In the genomic region with DNA sequence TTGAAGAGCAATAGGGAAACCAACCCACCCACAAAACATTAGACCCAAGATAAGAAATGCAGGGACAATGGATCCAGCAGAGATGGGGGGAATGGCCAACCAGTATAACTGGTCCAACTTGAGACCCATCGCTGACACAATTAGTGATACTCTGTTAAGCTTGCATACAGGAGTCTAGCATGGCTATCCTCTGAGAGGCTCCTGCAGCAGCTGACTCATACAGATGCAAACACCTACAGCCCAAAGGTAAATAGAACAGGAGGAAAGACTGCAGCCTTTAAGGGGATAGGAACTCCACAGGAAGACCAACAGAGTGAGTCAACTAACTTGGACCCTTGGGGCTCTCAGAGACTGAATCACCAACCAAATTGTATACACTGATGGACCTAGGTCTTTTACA, we compare ENCODE assay signal across 19 mouse cellular contexts.
"Had no signal": no experiment of that assay in that cellular context is flagged by ENCODE, and none has a peak within 500 bp of the region (broad histone marks: within the 10 kb centered on the region; RNA-seq: fewer than 3 reads in every experiment).

No protein-coding gene starts in this region.

- ATAC-seq: midbrain, embryonic 15.5 days had no signal

- H3K4me1 ChIP-seq: liver, embryonic 13.5 days; midbrain, embryonic 10.5 days; midbrain, embryonic 15.5 days; neural tube, embryonic 12.5 days; neural tube, embryonic 15.5 days had no signal

- DNase-seq: kidney, adult 2 months; kidney, postnatal 25 days; layer of hippocampus, postnatal 36 days; liver, embryonic 13.5 days; lung, embryonic 14.5 days; right cerebral cortex, adult 18-20 months; right cerebral cortex, postnatal 25 days; spleen, adult 18-20 months; thymus, adult 18-20 months; thymus, postnatal 36 days had no signal

- H3K27ac ChIP-seq: kidney, postnatal 0 days; layer of hippocampus, adult 2 months; left cerebral cortex, adult 2 months; liver, embryonic 13.5 days; macrophage; midbrain, embryonic 10.5 days; midbrain, embryonic 15.5 days; neural tube, embryonic 12.5 days; neural tube, embryonic 15.5 days had no signal

- H3K4me2 ChIP-seq: liver, embryonic 13.5 days; lung, embryonic 14.5 days; midbrain, embryonic 15.5 days; neural tube, embryonic 12.5 days; neural tube, embryonic 15.5 days had no signal

- H3K36me3 ChIP-seq: liver, embryonic 13.5 days; midbrain, embryonic 10.5 days; midbrain, embryonic 15.5 days; neural tube, embryonic 12.5 days; neural tube, embryonic 15.5 days had no signal

- H3K9me3 ChIP-seq: liver, embryonic 13.5 days; megakaryocyte, embryonic 14.5 days; midbrain, embryonic 10.5 days; midbrain, embryonic 15.5 days; neural tube, embryonic 12.5 days; neural tube, embryonic 15.5 days had no signal

- H3K27me3 ChIP-seq: liver, embryonic 13.5 days; megakaryocyte, embryonic 14.5 days; midbrain, embryonic 15.5 days; neural tube, embryonic 12.5 days; neural tube, embryonic 15.5 days had no signal

- H3K9ac ChIP-seq: liver, embryonic 13.5 days; lung, embryonic 14.5 days; midbrain, embryonic 15.5 days; neural tube, embryonic 12.5 days; neural tube, embryonic 15.5 days had no signal

- H3K4me3 ChIP-seq: layer of hippocampus, adult 2 months; left cerebral cortex, adult 2 months; liver, embryonic 13.5 days; megakaryocyte, embryonic 14.5 days; midbrain, embryonic 10.5 days; midbrain, embryonic 15.5 days; neural tube, embryonic 12.5 days; neural tube, embryonic 15.5 days had no signal
